Mouse (Mus musculus) monocyte, adult 2 months (primary cell): ENCODE data around the gene Atp6v0c.

Experiments used
- DNase-seq, 2 experiments: peaks; one replicate each; pipeline ENCODE4 v3.0.0; 2022; ENCODE audit warnings: low spot score in 2 of 2, low read depth in 1 of 2

The Atp6v0c gene

DNA sequence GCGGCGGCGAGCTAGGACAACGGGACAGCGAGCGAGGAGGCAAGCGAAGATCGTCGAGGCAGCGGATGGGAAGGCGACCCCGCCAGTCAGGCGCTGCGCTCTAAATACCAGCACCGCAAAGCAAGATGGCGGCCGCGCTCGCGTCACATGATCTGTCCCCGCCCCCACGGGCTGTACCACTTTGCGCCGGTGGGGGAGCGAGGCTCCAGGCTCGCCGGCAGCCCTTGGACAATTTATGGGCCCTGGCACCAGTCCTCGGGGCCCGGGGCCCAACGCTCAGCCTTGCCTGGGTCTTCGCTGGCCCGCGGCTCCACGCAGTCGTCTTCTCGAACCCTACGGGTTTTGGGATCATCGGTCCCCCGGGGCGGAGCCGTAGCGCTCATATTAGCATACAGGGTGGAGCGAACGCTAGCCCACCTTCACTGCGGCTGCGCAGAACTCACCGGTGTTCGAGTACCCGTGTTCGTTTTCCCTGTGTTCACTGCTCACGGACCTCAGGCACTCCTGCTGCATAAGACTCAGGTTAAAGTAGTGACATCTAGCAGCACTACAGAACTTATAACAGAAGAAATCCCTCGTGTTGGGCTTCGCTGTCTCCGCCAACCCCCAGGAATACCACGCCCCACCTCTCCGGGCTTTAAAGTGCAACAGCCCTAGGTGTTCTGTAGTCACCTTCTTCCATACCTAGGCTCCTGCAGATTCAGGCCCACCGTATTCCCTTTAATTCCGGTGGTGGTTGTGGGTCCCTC lies at the start of gene Atp6v0c:
Gene Atp6v0c, minus strand, starts transcription at position 386 of the 749 bp plus-strand sequence.
- DNase-seq: peak; percentile 81 to 91

DNA sequence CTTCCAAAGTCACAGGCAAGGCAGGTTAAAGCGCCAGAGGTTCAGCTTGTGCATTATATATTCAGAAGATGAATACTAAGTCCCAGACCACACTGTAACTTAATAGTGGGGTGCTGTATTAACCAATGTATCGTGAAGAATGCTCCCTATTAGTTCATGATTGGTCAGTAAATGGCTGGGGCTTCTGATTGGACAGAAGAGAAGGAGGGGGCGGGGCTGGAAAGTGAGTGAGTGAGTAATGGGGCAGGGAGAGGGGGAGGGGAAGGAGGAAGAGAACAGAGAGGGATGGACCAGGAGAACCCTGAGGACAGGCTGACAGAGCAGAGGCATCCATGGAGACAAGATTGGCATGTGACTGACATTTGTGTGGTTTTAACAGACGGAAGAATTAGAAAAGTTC lies 47.3 kb upstream of the Atp6v0c start:
- DNase-seq: no peak

DNA sequence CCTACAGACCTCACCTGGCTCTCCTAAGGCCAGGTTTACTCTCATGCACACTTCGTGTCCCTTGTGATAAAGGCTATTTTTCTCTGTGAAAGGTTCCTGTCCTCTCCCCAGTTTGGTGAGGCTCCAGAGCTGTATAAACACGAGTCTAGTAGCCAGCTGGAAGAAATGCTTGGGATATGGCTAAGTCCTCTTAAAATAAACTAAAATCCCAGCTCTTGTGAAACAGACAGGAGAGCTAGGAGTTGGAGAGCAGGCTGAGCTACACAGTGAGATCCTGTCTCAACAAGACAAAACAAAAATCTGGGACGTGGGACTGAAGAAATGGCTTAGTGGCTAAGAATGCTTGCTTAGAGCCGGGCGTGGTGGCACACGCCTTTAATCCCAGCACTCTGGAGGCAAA lies 43.7 kb upstream of the Atp6v0c start:
- no peak for DNase-seq

DNA sequence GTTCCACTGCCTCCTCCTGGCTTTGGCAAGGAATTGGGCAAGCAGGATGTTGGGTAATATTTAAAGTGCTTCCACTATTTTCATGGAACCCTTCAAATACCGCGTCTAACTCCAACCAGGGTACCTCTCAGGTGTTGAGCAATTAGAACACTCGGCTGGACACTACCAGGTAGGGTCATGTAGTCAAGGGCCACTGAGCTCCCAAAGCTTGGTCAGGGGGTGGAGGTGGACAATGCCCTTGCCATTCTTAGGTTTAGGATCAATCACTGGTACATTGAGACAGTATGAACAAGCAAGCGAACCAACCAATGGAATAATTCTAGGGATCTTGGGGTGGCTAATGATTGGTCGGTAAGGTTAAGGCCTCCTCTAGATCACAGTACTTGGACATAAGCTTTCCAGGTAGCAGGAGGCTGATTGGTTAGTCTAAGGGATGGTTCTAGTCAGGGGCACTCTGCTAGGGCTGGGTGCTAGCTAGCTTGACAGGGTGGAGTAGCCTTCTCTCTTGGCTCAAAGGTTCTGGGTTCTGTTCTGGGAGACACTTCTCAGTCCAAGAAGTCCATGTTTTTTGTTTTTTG lies 43.0 kb upstream of the Atp6v0c start:
- DNase-seq: no peak

DNA sequence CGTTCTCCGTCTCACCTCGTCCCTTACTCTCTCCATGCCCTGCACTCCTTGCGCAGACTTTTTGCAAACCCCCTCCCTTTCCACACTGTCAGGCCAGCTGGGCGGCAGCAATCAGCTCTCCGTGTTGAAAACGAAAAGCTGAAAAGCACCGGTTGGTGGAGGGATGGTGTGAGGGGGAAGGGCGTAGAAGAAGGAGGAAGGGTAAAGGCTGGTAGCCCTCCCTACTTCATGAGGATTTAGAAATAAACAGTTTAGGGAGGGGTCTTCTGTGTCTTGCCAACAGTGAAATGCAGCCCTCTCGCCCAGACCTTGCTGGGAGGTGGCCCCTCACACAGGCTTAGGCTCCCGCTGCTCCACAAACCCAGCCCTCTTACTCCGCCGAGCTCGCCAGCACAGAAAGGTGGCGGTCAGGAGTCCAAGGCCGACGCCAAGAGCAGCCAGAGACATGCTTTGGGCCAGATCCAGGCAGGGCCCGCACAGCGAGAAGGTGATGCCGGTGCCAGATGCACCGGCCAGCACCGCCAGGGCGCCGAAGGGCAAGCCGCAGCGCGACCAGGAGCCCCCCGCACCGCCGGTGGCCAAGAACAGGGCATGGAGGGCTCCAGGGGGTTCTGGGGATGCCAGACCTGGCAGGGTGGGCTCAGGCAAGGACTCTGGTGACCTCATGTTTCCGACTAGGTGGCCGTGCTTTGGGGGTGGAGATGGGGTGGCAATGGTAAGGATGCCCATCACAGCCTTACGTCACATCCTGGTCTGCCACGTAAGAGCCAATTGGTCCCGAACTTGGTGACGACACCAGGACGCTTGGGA lies 42.3 kb upstream of the Atp6v0c start:
- DNase-seq: no peak

DNA sequence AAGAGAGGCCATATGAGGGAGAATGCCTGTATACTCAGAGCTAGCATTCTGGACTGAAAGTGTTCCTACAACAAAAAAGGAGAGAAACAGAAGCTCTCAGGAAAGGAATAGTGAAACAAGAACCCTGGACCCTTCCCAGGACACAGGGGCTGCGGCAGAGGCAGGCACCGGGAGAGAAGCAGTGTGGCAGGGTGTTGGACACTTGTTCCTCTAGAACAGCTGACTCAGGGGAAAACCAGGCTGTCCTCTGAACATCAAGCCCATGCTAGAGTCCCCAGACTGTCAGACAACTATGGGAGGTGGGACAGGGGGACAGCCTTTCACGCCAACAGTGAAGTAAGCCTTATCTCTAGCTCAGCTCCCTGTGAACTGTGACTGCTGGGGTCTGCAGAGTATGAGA lies 41.1 kb upstream of the Atp6v0c start:
- no peak for DNase-seq

DNA sequence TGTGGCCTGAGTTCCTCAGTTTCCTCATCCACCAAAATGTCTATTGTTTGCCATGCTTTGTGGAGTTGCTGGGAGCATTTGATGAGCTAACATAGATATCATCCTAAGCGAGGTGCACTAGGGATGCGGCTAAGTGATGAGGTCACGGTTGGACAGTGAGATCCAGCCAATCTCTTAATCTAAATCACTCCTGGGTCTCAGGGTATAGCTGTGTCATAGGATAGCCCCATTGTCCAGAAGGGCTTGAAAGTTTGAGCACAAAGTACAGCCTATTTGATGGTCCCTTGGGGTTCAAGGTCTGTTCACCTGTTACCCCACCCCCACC lies 40.4 kb upstream of the Atp6v0c start:
- DNase-seq: no peak

DNA sequence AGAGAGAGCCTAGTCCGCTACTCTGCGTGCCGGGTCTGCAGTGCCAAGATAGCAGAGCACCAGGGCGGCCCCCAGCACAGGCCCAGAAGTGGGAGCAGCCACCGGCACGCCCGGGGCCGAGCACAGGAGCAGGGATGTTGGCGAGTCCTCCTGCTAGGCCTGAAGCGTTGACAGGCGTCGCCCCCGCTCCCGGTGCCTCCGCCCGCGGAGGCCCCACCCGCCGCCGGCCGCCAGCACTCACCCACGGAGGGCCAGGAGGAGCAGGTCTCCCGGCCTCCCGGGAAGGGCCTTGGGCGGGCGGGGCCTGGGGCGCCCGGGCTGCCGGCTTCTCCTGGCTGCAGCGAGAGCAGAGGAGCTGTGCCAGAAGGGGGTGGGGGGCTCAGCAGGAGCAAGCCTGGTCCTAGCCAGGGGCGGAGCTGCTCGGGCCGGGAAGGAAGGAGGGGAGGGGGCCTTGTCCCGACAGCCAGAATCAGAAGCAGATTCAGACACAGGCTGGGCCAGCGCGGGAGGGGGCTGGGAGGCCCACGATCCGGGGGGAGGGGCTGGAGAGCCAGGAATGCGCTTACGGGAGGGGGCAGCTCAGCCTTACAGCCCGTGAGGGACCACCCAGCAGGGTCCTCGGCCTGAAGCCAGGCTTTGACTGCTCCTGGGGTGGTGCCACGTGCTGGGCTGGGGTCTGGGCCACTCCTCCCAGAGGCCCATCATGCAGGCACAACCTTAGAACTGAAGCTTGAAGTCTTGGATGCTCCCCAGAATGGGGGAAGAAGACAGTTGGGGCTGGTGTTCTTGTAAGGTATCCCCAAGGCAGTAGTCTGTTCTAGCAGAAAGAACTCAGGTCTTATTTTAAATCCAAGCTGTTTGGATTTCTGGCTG lies 39.8 kb upstream of the Atp6v0c start, which contains the start of gene Ntn3:
Gene Ntn3, minus strand, starts transcription at position 489 of the 873 bp plus-strand sequence.
- no peak for DNase-seq

DNA sequence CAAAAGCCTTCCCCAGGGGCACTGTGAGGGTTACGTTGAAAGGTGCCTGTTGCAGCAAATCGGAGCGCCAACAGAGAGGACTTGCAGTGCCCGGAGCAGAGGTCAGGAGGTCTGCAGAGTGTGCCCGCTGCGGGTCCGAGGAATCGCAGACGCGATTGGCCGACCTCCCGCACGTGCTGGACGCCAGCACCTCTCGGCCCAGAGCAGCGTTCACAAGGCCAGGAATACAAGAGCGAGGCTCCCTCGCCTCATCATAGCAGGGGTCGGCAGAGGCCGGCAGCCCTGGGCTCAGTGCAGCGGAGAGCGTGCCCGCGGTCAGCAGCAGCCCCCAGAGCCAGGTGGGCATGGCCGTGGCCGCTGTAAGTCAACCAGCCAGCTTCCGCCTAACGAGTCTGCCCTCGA lies 39.1 kb upstream of the Atp6v0c start:
- no peak for DNase-seq

DNA sequence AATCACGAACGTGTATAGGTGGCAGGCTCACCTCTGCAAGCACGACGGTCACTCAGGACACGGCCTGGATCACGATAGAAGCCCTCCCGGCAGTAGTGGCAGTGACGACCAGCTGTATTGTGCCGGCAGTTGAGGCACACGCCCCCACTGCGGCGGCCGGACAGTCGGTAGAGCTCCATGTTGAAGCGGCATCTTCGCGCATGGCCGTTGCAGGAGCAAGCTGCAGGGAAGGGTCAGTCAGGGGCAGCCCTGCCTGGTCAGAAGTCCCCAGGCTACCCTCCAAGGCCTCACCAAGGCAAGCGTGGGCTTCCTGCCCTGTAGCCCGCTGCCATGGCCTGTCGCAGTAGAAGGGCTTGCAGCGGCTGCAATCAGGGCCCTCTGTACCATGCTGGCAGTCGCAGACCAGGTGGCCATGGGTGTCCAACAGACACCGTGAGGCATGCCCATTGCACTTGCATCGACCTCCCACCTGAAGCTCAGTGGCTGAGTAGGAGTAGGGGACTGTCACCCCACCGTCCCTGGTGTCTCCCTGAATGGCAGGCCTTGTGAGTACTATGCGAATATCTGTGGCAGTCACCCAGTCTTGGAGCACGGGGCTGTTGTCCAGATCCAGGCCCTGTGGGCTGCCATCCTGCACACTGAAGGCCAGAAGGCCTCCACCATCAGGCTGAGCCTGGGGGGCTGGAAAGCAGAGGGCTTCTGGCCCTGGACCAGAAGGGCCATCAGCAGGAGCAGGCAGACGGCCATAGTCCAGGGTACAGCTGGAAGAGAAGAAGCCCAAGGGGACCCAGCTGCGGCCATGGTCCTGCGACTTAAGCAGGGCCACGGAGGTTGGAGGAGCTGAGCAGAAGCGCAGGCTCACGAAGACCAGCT lies 38.5 kb upstream of the Atp6v0c start:
- no peak for DNase-seq

DNA sequence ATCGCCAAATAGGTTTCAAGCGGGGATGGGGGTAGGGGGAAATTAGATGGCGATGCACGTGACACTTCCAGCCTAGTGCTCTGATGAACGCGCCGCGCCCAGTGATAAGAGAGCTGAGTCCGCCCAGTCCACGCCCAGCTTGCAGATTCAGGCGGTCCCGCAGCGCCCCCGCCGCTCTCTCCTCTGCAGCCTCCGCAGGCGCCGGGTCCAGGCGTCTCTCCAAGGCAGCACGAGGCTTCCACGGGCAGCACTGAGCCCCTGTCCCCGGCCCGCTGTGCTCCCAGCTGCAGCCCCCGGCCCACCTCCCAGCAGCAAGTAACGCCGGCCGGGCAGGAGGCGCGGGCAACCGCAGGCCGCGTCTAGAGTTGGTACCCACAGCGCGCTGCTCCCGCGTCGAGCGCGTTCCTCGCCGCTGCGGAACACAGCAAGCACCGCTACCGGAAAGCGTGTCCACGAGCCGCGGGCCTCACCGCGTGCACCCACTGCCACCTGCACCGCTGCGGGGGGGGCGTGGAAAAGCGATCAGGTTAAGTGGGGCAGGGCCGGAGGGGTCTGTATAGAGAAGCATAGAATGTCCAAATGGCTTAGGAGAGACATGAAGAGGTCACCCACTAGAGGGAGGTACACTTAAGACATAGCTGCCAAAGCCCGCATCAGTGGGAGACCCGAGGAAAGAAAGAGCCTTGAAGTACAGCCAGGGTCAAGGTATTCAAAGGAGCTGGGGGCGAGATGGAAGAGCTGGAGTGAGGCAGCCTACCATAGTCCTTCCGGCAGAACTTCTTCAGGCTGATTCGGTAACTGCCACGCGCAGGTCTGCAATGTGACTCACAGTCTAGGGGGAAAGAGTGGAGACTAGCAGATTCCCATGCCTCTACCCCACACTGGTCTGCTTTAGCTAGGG lies 37.2 kb upstream of the Atp6v0c start:
- DNase-seq: no peak

DNA sequence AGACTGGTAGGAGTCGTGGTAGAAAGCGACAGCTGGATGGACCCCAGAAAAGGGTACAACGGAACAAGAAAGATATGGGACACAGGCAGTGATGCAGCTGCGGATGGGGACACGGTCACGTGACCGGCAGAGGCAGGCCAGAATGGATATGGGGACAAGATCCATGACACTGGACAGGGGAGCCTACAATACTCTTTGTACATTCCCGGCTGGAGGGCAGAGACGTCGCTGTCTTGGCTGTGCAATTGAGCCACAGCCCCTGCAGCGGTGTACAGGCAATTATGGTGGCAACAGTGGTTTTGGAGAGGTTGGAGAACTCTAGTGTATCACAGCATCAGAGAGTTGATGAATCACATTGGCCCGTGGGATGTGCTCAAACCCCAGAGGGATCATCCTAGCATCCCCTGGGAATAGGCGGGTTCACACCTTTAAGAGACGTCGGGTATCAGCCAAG lies 36.4 kb upstream of the Atp6v0c start:
- no peak for DNase-seq

DNA sequence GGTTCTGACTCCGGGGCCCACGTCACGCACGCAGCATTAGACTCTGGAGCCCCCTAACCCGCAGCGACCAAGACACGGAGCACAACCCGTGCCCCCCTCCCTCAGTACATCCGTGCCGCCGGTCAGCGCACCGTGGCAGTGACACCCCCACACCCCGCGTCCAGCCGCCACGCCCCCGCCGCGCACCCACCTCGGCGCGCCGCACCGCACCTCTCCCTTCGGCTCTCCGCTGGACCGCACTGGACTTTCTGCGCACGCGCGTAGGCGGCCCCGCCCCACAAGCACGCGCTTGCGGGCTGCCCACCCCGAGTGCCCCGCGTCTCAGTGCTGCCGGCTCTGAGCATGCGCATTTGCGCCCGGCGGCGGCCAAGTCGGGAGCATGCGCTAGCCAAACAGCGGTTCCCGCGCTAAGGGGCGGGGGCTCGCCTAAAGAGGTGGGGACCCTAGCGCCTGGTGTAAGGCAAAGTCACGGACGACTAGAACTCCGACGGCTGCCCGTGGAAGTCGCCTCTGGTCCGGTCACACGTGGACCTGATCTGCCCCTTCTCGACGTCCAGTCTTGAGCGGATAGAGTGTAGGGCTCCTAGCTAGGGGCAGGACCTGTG lies 35.9 kb upstream of the Atp6v0c start, which contains the start of gene Tbc1d24:
Gene Tbc1d24, minus strand, starts transcription at position 279 of the 605 bp plus-strand sequence.
- peak; percentile 45 to 77 for DNase-seq

DNA sequence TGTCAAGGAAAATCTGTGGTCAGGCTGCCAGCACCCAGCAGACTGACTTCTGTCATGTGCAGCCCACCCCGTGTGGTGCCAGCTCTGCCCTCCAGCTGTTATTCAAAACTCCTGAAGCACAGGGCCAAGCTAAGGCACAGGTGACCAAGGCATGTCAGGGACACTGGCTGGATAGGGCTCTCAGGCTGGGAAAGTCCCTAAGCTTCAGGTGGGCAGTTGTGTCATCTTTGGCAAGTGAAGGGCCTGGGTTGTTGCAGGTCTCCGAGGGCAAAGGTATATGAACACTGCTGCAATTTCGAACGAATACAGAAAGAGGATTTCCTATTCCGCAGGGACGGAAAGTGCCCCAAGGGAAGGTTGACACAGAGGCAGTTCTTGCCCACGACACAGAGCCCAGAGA lies 35.3 kb upstream of the Atp6v0c start:
- DNase-seq: no peak

DNA sequence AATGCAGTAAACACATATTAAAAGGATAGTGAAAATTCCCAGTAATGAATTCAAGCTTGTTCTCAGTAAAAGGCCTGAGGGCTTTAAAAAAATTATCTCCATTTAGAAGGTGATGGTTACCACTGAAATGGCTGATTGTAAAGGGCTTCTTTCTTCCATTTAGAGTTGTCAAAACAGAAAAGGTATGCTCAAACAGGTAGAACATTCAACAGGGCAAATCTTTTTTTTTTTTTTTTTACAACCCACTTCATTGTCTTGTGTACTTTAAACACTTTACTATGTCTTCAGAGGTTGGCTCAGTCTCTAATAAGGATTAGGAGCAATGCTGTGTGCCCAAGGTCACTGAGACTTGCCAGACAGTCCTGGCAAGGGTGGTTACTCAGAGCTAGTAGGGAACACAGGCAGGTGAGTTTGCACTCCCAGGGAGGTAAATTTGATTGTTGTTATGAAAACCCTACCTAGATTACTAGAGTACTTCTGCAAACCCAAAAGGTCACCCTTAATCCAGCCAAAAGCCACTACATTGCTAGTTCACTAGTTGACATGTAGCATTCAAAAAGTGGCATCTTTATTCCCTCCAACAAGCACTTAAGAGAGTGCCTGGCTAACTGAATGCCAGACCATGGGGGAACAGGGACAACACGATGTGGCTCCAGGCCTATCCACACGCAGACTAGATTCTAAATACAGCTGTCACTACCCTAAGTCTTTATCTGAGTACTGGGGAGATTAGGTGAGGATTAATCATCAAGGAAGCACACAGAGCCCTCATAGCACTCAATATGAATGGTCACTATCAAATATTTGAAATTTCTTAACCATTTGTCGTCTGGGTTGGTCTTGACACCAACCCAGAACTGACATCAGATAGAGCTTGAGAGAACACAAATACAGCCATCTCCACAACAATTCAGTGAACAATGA lies 34.4 kb upstream of the Atp6v0c start:
- DNase-seq: no peak

DNA sequence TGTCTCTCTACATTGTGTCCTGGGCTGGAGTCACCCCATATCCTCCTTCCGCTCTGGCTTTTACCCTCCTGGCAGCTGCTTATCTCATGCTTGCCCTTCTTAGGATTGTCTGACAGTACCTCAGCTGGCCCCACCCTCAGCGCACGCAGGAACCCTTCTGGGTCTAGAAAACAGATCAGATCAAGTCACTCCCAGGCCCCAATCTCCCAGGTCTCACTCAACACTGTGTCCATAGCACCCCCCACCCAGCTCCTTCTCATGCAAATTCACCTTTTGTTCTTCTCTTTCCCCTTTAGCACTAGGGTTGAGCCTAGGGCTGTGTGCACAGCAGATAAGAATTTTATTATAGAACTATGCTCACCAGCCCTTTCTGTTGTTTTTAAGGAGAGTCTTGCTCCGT lies 33.6 kb upstream of the Atp6v0c start:
- DNase-seq: no peak

DNA sequence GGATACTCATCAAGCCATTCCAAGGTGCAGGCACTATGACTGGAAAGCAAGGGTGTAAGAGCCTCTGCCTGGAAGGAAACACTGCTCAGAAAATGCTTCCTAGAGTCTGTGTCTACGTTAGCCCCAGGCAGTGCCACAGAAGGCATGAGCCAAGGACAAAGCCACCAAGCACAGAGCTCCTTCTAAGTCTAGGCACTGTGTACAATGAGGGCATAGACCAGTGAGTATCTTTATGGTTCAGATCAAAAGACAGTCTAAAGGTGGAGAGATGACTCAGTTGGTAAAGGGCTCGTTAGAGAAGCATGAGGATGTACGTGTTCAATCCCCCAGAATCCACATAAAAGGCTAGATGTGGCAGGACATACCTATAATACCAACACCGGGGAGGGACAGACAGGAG lies 31.6 kb upstream of the Atp6v0c start:
- no peak for DNase-seq

DNA sequence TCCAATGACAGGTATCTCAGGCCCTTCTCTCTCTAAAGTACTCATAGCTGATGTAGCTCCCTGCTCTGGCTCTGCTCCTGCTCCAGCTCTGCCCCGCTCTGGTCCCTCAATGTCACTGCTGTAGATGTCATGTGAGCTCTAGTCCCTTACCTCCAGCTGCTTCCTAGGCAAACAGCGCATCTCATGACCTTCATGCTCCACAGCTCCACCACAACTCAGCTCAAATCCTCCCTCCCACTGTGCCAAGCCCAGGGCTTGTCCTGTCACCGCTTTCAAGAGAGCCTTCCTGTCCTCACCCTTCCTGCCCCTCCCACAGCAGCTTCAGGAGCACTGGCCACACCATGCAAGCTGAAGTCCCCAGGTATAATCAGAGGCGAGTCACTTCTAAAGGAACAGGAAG lies 30.2 kb upstream of the Atp6v0c start:
- no peak for DNase-seq
